Mouse (Mus musculus): ENCODE measurements around the gene Mpped1.

Gene Mpped1

GRCm38 (mm10) chr15:83784772-83785171, 5.5 kb downstream of the Mpped1 start:
- no peak for DNase-seq (ENCODE audit: low read depth in 1 of 2, low spot score in 2 of 2)

- no peak for DNase-seq (ENCODE audit: low read depth in 1 of 2, low spot score in 2 of 2)
These were observed 9.8 kb downstream of the Mpped1 start for GRCm38 (mm10) chr15:83789046-83789445.

- no peak for DNase-seq (ENCODE audit: low read depth in 1 of 2, low spot score in 2 of 2)
These were observed 17.7 kb downstream of the Mpped1 start for GRCm38 (mm10) chr15:83796924-83797323.

- no peak for DNase-seq (ENCODE audit: low read depth in 1 of 2, low spot score in 2 of 2)
These were observed 19.7 kb downstream of the Mpped1 start for GRCm38 (mm10) chr15:83798964-83799363.

GRCm38 (mm10) chr15:83801011-83801410, 21.7 kb downstream of the Mpped1 start:
- no peak for DNase-seq (ENCODE audit: low read depth in 1 of 2, low spot score in 2 of 2)

- no peak for DNase-seq (ENCODE audit: low read depth in 1 of 2, low spot score in 2 of 2)
These were observed 34.8 kb downstream of the Mpped1 start for GRCm38 (mm10) chr15:83814106-83814505.

GRCm38 (mm10) chr15:83828011-83828410, 48.7 kb downstream of the Mpped1 start:
- DNase-seq (ENCODE audit: low read depth in 1 of 2, low spot score in 2 of 2) = no peak

GRCm38 (mm10) chr15:83829226-83829625, 50.0 kb downstream of the Mpped1 start:
- no peak for DNase-seq (ENCODE audit: low read depth in 1 of 2, low spot score in 2 of 2)

- no peak for DNase-seq (ENCODE audit: low read depth in 1 of 2, low spot score in 2 of 2)
These were observed 53.0 kb downstream of the Mpped1 start for GRCm38 (mm10) chr15:83832265-83832664.

- no peak for DNase-seq (ENCODE audit: low read depth in 1 of 2, low spot score in 2 of 2)
These were observed 61.9 kb downstream of the Mpped1 start for GRCm38 (mm10) chr15:83840950-83841719.

- no peak for DNase-seq (ENCODE audit: low read depth in 1 of 2, low spot score in 2 of 2)
These were observed 63.2 kb downstream of the Mpped1 start for GRCm38 (mm10) chr15:83842419-83842818.

- no peak for DNase-seq (ENCODE audit: low read depth in 1 of 2, low spot score in 2 of 2)
These were observed 63.9 kb downstream of the Mpped1 start for GRCm38 (mm10) chr15:83842915-83843789.

- no peak for DNase-seq (ENCODE audit: low read depth in 1 of 2, low spot score in 2 of 2)
These were observed 66.5 kb downstream of the Mpped1 start for GRCm38 (mm10) chr15:83845734-83846133.

- DNase-seq (ENCODE audit: low read depth in 1 of 2, low spot score in 2 of 2) = no peak
These were observed 67.3 kb downstream of the Mpped1 start for GRCm38 (mm10) chr15:83846592-83846991.

GRCm38 (mm10) chr15:83847512-83847911, 68.2 kb downstream of the Mpped1 start:
- DNase-seq (ENCODE audit: low read depth in 1 of 2, low spot score in 2 of 2) = no peak

GRCm38 (mm10) chr15:83848193-83848592, 68.9 kb downstream of the Mpped1 start:
- DNase-seq (ENCODE audit: low read depth in 1 of 2, low spot score in 2 of 2) = no peak

GRCm38 (mm10) chr15:83853400-83853811, 74.1 kb downstream of the Mpped1 start:
- no peak for DNase-seq (ENCODE audit: low read depth in 1 of 2, low spot score in 2 of 2)

- no peak for DNase-seq (ENCODE audit: low read depth in 1 of 2, low spot score in 2 of 2)
These were observed 77.9 kb downstream of the Mpped1 start for GRCm38 (mm10) chr15:83857129-83857528.

GRCm38 (mm10) chr15:83865626-83866025, 86.4 kb downstream of the Mpped1 start:
- no peak for DNase-seq (ENCODE audit: low read depth in 1 of 2, low spot score in 2 of 2)

- DNase-seq (ENCODE audit: low read depth in 1 of 2, low spot score in 2 of 2) = no peak
These were observed 91.7 kb downstream of the Mpped1 start for GRCm38 (mm10) chr15:83870936-83871335.

GRCm38 (mm10) chr15:83877155-83877866, 98.0 kb downstream of the Mpped1 start:
- no peak for DNase-seq (ENCODE audit: low read depth in 1 of 2, low spot score in 2 of 2)

Measured in monocyte, adult 2 months (primary cell).